Mouse (Mus musculus): ENCODE results near the gene Hist1h4n.
"Not testable (repeated sequence)": the region's sequence is repeated elsewhere in the genome, so short reads cannot be mapped to it uniquely, and the experiment has no call there.

The Hist1h4n gene

GRCm38 (mm10) chr13:21795584-21795983 is 36.4 kb downstream of the Hist1h4n start:
- DNase-seq (ENCODE audit: low read depth, low spot score), result no peak

- no peak for DNase-seq (ENCODE audit: low read depth, low spot score)
Observed at GRCm38 (mm10) chr13:21790601-21791283, 41.3 kb downstream of the Hist1h4n start.

- no peak for DNase-seq (ENCODE audit: low read depth, low spot score)
Observed at GRCm38 (mm10) chr13:21789925-21790324, 42.1 kb downstream of the Hist1h4n start.

- DNase-seq (ENCODE audit: low read depth, low spot score), result no peak
Observed at GRCm38 (mm10) chr13:21787760-21788593, 44.0 kb downstream of the Hist1h4n start.

- peak; percentile 93 for DNase-seq (ENCODE audit: low read depth, low spot score)
Observed at GRCm38 (mm10) chr13:21786899-21787629, 44.9 kb downstream of the Hist1h4n start, which contains the start of the genes Hist1h2an and Hist1h2bp. Hist1h2an (minus strand) TSS chr13:21787218. Hist1h2bp (plus strand) TSS chr13:21787461.

GRCm38 (mm10) chr13:21786189-21786898 is 45.7 kb downstream of the Hist1h4n start:
- no peak for DNase-seq (ENCODE audit: low read depth, low spot score)

- DNase-seq (ENCODE audit: low read depth, low spot score), result no peak
Observed at GRCm38 (mm10) chr13:21784311-21784710, 47.7 kb downstream of the Hist1h4n start.

GRCm38 (mm10) chr13:21783734-21784161 is 48.2 kb downstream of the Hist1h4n start:
- DNase-seq (ENCODE audit: low read depth, low spot score), result no peak

- DNase-seq (ENCODE audit: low read depth, low spot score), result peak; percentile 84
Observed at GRCm38 (mm10) chr13:21783255-21783617, 48.8 kb downstream of the Hist1h4n start, which contains the start of gene Hist1h3i. Hist1h3i (minus strand) TSS chr13:21783370.

- DNase-seq (ENCODE audit: low read depth, low spot score), result not testable (repeated sequence)
Observed at GRCm38 (mm10) chr13:21782361-21783254, 49.4 kb downstream of the Hist1h4n start.

All from embryo, embryonic 11.5 days (tissue).